Mouse (Mus musculus) heart, adult 2 months (tissue): ENCODE results near the gene Snd1. TPM values are rescaled to one million over a fixed set of nuclear protein-coding genes. Genes with fewer than 3 reads are reported as not detected.
A peak's percentile ranks its signal among the peaks of the same experiment; 100 is the strongest.

Experiments used
- DNase-seq, 2 experiments: peaks; one replicate each; pipeline ENCODE4 v3.0.0; 2021
- H3K27ac ChIP-seq: fragments of 200-600 bp; 2 replicates; pipeline ENCODE4 v1.8.1; 2022
- H3K27me3 ChIP-seq: fragments of 200-500 bp; 2 replicates; pipeline ENCODE4 v1.6.1; 2012; ENCODE audit warnings: mild to moderate bottlenecking, low read length, inconsistent platforms, mixed read lengths; ENCODE audit not compliant: control insufficient read depth, insufficient read depth
- H3K36me3 ChIP-seq: fragments of 200-500 bp; 2 replicates; pipeline ENCODE4 v1.6.1; 2012; ENCODE audit warnings: low read length, inconsistent platforms; ENCODE audit not compliant: control insufficient read depth, insufficient read depth
- H3K4me1 ChIP-seq: fragments of 200-500 bp; 2 replicates; pipeline ENCODE4 v1.6.1; 2011; ENCODE audit warnings: low read length; ENCODE audit not compliant: control insufficient read depth, insufficient read depth
- H3K4me3 ChIP-seq: fragments of 200-600 bp; 2 replicates; pipeline ENCODE4 v1.8.1; 2022
- H3K79me2 ChIP-seq: fragments of 200-500 bp; replicated peaks from 2 replicates; pipeline ENCODE4 v1.6.1; 2012; ENCODE audit warnings: mild to moderate bottlenecking, inconsistent platforms, low read length, moderate library complexity, mixed read lengths; ENCODE audit not compliant: control insufficient read depth, insufficient read depth
- H3K9ac ChIP-seq: fragments of 200-500 bp; 2 replicates; pipeline ENCODE4 v1.6.1; 2012; ENCODE audit warnings: low read depth, mild to moderate bottlenecking, control low read depth, inconsistent platforms, low read length, mixed read lengths
- CTCF ChIP-seq: fragments of 200-600 bp; IDR thresholded peaks from 2 replicates; pipeline ENCODE4 v1.8.1; 2022; ENCODE audit warnings: antibody characterized with exemption, mild to moderate bottlenecking, moderate library complexity
- EP300 ChIP-seq: fragments of 200-500 bp; IDR thresholded peaks from 2 replicates; pipeline ENCODE4 v1.6.1; 2011; ENCODE audit warnings: low read depth, low read length, control low read depth; ENCODE audit not compliant: insufficient read depth
- POLR2A ChIP-seq: fragments of 200-500 bp; IDR thresholded peaks from 2 replicates; pipeline ENCODE4 v1.6.1; 2011; ENCODE audit warnings: mild to moderate bottlenecking, low read depth, low read length, control low read depth; ENCODE audit not compliant: insufficient read depth
- WGBS: fragments of 180-500 bp; shearing (Covaris S2); methylation state at CpG from one replicate; pipeline ENCODE4 v1.1.7; 2018; 5-methylcytosine and 5-hydroxymethylcytosine counted together
- intact Hi-C: fragments of 180-260 bp; cut with DNase I; formaldehyde crosslinking; loops from one replicate; pipeline ENCODE4 v1.15.1; 2025
- polyA plus RNA-seq: library from polyadenylated mRNA; depleted of rRNA; stranded (reverse); fragments of >200 nt; gene quantifications from 2 replicates; pipeline ENCODE4 v1.2.3, GENCODE M21; 2012
- total RNA-seq, 2 experiments: library from RNA; stranded (reverse); gene quantifications; 2 replicates each; pipeline ENCODE4 v1.2.3; 2021

Gene Snd1
- total and polyA plus RNA-seq, 3 experiments, result 39.9 to 74.1 (median 62.4) TPM

DNA sequence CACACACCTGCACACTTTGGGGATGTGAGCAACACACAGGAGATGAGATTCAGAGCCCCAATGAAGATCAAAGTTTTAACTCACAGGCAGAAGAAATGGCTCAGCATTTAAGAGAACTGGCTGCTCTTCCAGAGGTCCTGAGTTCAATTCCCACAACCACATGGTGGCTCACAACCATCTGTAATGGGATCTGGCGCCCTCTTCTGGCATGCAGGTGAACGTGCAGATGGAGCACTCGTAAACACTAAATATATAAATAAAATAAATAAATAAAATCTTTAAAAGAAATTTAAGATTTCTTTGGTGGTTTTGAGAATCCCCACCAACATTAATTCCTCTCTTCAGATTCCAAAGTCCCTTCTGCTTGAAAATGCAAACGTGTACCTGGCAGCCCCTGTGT, 429.5 kb downstream of the Snd1 start:
- H3K36me3 ChIP-seq, result no peaks in the 10 kb centered on the region
- H3K4me1 ChIP-seq, result no peaks in the 10 kb centered on the region
- H3K9ac ChIP-seq, result no peak overlapping the region
- intact Hi-C loops, result loop anchor here (10.0 kb wide), 1 partner anchor 370 kb away; no protein-coding TSS in a partner anchor
- WGBS, result 68% methylated on average over 4 of the region's 4 CpGs
- no peaks in the 10 kb centered on the region for H3K79me2 ChIP-seq
- no peak overlapping the region for H3K27ac ChIP-seq
- no peak for DNase-seq
- no peaks in the 10 kb centered on the region for H3K27me3 ChIP-seq
- TF ChIP-seq POLR2A, result no peak
- no peak for TF ChIP-seq EP300
- TF ChIP-seq CTCF, result peak; percentile 56
- no peak overlapping the region for H3K4me3 ChIP-seq

GRCm38 (mm10) chr6:28905301-28905700, 430.4 kb downstream of the Snd1 start:
- Histone ChIP-seq H3K4me3 (no peak overlapping the region), H3K27me3 (no peaks in the 10 kb centered on the region), H3K4me1 (no peaks in the 10 kb centered on the region), H3K27ac (no peak overlapping the region), H3K9ac (no peak overlapping the region), H3K36me3 (no peaks in the 10 kb centered on the region), H3K79me2 (no peaks in the 10 kb centered on the region)
- TF ChIP-seq CTCF (no peak), POLR2A (no peak), EP300 (no peak)
- intact Hi-C loops, result loop anchor here (10.0 kb wide), 1 partner anchor 370 kb away; no protein-coding TSS in a partner anchor
- DNase-seq, result no peak
- WGBS, result 76% methylated on average over 8 of the region's 8 CpGs

- no peak overlapping the region for H3K27ac ChIP-seq
- intact Hi-C loops, result loop anchor here (10.0 kb wide), 1 partner anchor 375 kb away; no protein-coding TSS in a partner anchor
- no peak overlapping the region for H3K4me3 ChIP-seq
- no peaks in the 10 kb centered on the region for H3K4me1 ChIP-seq
- WGBS, result 53% methylated on average over 15 of the region's 15 CpGs
- TF ChIP-seq POLR2A (no peak), EP300 (no peak), CTCF (no peak)
- no peaks in the 10 kb centered on the region for H3K79me2 ChIP-seq
- no peak for DNase-seq
- no peaks in the 10 kb centered on the region for H3K27me3 ChIP-seq
- no peak overlapping the region for H3K9ac ChIP-seq
- no peaks in the 10 kb centered on the region for H3K36me3 ChIP-seq
Observed at GRCm38 (mm10) chr6:28909866-28910265, 434.9 kb downstream of the Snd1 start.

GRCm38 (mm10) chr6:28914981-28915380, 440.0 kb downstream of the Snd1 start:
- no peak for TF ChIP-seq EP300
- peak; percentile 23; the same call in 1 of the 2 replicates for TF ChIP-seq CTCF
- intact Hi-C loops, result no loop called here
- no peaks in the 10 kb centered on the region for H3K79me2 ChIP-seq
- no peaks in the 10 kb centered on the region for H3K36me3 ChIP-seq
- H3K9ac ChIP-seq, result no peak overlapping the region
- H3K27me3 ChIP-seq, result no peaks in the 10 kb centered on the region
- no peak for DNase-seq
- no peak overlapping the region for H3K27ac ChIP-seq
- 36% methylated on average over 1 of the region's 1 CpGs for WGBS
- no peaks in the 10 kb centered on the region for H3K4me1 ChIP-seq
- no peak overlapping the region for H3K4me3 ChIP-seq

DNA sequence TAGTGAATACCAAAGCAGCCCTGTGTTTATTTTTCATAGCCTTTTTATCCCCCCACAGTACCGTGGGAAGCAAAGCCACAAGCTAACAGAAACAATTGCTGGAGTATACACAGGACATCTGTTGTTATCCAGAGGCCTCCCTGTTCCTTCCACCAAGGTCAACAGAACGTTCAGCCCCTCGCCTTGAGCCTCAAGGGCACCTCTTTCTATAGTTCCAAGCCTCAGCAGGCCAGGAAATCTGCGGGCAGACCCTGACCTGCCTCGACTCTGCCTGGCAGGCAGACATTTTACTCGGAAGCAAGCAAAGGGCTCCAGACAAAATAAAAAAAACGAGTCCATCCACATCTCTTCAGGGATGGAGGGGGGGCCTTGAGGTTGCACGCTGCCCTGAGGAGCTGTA, 441.7 kb downstream of the Snd1 start:
- H3K79me2 ChIP-seq, result no peaks in the 10 kb centered on the region
- no peak overlapping the region for H3K4me3 ChIP-seq
- H3K9ac ChIP-seq, result no peak overlapping the region
- no peaks in the 10 kb centered on the region for H3K36me3 ChIP-seq
- H3K27me3 ChIP-seq, result no peaks in the 10 kb centered on the region
- no peaks in the 10 kb centered on the region for H3K4me1 ChIP-seq
- TF ChIP-seq CTCF (no peak), POLR2A (no peak)
- intact Hi-C loops, result no loop called here
- H3K27ac ChIP-seq, result no peak overlapping the region
- 39% methylated on average over 8 of the region's 8 CpGs for WGBS
- no peak for DNase-seq

DNA sequence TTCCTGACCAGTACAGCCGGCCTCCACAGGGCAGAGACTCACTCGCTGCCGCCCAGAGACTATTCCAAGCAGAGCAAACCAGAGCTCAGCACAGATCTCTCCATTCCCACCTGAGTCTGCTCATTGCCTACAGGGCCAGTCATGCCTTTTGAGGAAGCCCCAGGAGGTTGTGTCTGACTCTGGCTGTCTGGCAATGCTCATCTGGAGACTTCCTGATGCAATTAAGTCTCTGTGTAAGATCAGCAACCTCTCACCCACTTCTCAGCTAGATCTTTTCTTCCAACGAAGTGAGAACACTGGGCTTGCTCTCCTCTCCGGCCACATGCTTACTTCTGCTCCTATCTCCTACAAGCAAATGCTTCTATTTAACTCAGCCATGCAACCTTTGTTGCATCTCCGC, 444.4 kb downstream of the Snd1 start:
- no peaks in the 10 kb centered on the region for H3K27me3 ChIP-seq
- no peak overlapping the region for H3K27ac ChIP-seq
- H3K9ac ChIP-seq, result no peak overlapping the region
- intact Hi-C loops, result no loop called here
- no peak overlapping the region for H3K4me3 ChIP-seq
- 64% methylated on average over 6 of the region's 6 CpGs for WGBS
- TF ChIP-seq EP300, result no peak
- no peak for TF ChIP-seq CTCF
- TF ChIP-seq POLR2A, result no peak
- H3K36me3 ChIP-seq, result no peaks in the 10 kb centered on the region
- no peak for DNase-seq
- H3K4me1 ChIP-seq, result no peaks in the 10 kb centered on the region
- H3K79me2 ChIP-seq, result no peaks in the 10 kb centered on the region

DNA sequence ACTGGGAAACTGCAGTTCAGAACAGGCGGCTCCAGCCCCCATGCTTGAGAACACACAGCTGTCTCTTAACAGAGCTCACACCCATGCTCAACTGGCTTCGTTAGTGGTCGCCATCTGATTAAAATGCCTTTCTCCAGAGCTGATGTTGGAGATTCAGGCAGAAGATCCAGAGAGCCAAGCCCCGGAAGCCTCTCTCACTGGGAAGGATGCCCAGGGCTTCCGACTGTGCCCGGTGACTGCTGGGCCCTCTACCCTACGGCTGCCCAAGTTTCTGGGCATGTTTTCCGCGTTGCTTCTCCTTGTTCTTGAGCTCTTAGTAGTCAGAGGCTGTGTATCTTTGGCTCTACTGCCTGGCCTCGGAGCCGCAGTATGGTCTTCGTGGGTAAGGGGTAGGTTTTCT, 447.4 kb downstream of the Snd1 start:
- 92% methylated on average over 12 of the region's 12 CpGs for WGBS
- Histone ChIP-seq H3K4me1 (no peaks in the 10 kb centered on the region), H3K27ac (no peak overlapping the region), H3K36me3 (no peaks in the 10 kb centered on the region), H3K27me3 (no peaks in the 10 kb centered on the region), H3K9ac (no peak overlapping the region), H3K79me2 (no peaks in the 10 kb centered on the region), H3K4me3 (no peak overlapping the region)
- no peak for DNase-seq
- TF ChIP-seq POLR2A (no peak), CTCF (no peak), EP300 (no peak)
- intact Hi-C loops, result no loop called here
